Mouse (Mus musculus) kidney, postnatal 4 days (tissue): ENCODE measurements around the gene Tnrc18.
A peak's percentile ranks its signal among the peaks of the same experiment; 100 is the strongest.

Experiments used
- DNase-seq, 2 experiments: peaks; one replicate each; pipeline ENCODE4 v3.0.0; 2021; ENCODE audit warnings: mixed read lengths in 2 of 2

Tnrc18 gene

DNA sequence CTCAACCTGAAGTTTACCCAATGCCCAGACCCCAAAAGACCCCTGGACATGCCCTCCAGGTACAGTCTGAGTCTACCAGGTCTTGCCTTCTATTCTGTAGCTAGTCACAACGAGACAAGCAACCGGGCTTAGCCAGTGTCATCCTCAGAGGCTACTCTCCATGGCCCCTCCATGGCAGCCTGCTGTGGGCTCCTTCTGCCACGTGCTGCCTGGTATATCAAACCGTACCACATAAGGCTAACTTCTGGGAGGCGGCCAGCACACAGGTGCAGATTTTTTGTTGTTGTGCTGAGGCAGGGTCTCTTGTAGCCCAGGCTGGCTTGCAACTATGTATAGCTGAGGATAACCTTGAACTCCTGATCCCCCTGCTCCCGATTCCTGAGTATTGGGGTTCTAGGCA, 101.4 kb downstream of the Tnrc18 start:
- no peak for DNase-seq

- no peak for DNase-seq
These were observed 102.4 kb downstream of the Tnrc18 start for GRCm38 (mm10) chr5:142715059-142715458.

GRCm38 (mm10) chr5:142713966-142714365, 103.5 kb downstream of the Tnrc18 start:
- DNase-seq = no peak

- DNase-seq = no peak
These were observed 105.1 kb downstream of the Tnrc18 start for GRCm38 (mm10) chr5:142712373-142712772.

DNA sequence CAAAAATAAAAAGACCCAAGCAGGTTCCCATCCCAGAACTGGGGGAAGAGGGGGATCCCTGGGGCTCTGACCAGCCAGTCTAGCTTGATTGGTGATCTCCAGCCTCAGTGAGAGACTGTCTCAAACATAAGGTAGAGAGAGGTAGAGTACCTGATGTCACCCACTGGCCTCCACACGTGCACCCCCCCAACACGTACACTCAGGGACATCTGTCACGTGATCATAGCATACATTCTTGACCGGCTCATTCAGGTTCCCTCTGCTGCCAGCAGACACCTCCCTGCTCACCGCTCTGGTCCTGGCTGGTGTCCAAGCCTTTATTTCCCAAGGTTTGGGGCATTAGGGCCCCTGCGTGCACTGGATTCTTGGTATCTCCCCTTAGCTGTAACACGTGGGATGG, 108.0 kb downstream of the Tnrc18 start:
- DNase-seq = no peak

GRCm38 (mm10) chr5:142707709-142708108, 109.8 kb downstream of the Tnrc18 start:
- DNase-seq = no peak

DNA sequence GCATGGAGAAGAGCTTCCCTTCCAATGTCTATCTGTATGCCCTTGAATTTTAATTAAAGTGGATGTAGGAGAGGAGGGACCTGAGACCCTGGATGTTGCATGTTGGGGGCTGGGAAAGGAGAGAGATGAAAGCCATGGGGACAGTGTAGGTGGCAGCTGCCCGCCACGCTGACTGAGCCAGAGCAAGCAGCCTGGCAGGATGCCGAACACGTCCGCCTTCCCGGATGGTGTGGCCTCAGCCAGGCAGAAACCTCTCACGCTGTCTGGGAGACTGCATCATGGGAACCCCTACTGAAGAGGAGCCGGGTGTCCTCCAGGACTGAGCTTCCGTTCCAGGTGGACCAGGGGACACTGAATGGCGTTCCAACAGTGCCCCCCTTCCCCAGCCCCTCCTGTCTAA, 113.9 kb downstream of the Tnrc18 start:
- peak in 1 of 2 experiments; percentile 42 for DNase-seq

GRCm38 (mm10) chr5:142702511-142703138, 114.8 kb downstream of the Tnrc18 start:
- DNase-seq = peak in 1 of 2 experiments; percentile 35

GRCm38 (mm10) chr5:142701651-142702510, 115.6 kb downstream of the Tnrc18 start:
- DNase-seq = peak; percentile 82 to 84

GRCm38 (mm10) chr5:142700842-142701589, 116.4 kb downstream of the Tnrc18 start:
- DNase-seq = peak; percentile 67 to 74

DNA sequence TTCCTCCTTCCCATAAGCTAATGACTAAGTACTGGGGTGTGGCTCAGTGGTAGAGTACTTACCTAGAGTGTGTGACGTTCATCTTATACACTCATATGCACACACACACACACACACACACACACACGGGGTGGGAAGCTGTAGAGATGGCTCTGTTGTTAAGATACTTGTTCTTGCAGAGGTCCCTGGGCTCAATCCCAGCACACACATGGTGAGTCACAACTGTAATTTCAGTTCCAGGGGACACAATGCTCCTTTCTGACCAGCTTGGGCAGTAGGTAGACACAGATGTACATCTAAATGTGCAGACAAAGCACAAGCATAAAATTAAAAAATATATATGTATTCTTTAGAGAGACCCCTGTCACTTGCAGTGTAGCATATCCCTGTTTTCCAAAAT, 119.7 kb downstream of the Tnrc18 start:
- no peak for DNase-seq

DNA sequence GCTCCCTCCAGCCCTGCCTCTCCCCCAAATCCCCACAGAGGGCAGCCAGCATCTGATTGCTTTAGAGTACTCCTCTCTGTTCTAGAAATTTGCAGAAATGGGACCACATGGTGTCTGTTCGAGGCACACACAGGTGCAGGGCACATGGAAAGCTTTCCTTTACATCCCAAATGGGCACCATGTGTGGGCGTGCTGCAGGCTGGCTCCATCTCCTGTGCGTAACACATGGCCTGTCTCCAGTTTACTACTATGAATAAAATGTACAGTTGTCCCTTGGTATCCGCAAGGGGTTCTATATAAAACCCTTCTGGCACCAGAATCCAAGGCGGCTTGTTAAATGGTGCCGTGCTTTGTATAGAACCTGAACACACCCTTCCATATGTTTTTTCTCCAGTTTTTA, 120.6 kb downstream of the Tnrc18 start:
- DNase-seq = no peak

DNA sequence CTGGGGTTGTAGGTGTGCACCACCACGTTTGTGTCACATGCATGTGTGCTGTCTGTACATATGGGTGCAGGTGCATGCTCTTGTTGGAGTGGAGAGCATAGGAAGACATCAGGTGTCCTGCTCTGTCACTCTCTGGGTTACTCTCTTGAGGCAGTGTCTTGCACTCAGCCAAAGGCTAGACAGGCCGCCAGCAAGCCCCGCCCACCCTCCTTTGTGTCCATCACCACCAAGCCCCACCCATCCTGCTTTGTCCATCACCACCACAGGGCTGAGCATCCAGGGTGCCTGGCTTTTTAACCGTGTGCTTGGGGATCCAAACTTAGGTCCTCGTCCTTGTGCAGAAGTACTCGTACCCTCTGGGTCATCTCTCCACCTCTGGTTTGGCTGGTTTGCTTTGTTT, 121.2 kb downstream of the Tnrc18 start:
- no peak for DNase-seq

- DNase-seq = peak; percentile 89 to 90
These were observed 122.7 kb downstream of the Tnrc18 start for GRCm38 (mm10) chr5:142694627-142695340.

GRCm38 (mm10) chr5:142693738-142694430, 123.6 kb downstream of the Tnrc18 start:
- DNase-seq = no peak

GRCm38 (mm10) chr5:142692971-142693737, 124.3 kb downstream of the Tnrc18 start:
- DNase-seq = no peak

GRCm38 (mm10) chr5:142692248-142692647, 125.2 kb downstream of the Tnrc18 start, which contains the start of gene Slc29a4:
Gene Slc29a4, plus strand, starts transcription at chr5:142692512.
- DNase-seq = no peak

GRCm38 (mm10) chr5:142690343-142690742, 127.1 kb downstream of the Tnrc18 start:
- DNase-seq = no peak

DNA sequence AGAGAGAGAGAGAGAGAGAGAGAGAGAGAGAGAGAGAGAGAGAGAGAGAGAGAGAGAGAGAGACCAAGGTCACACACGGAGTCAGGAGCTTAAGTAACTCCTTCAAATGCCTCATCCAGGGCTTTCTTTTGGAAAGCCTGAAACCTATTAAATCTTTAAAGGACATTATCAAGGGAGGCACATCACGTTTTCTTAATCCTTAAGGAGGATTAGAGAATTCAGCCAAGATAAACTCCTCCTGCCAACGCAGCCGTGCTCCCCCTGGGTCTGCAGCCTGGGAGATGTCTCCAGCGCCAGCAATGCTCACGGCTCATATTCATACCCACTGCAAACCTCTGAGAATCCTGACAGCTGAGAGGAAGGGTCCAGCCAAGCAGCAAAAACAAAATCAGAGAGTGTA, 128.6 kb downstream of the Tnrc18 start:
- no peak for DNase-seq

DNA sequence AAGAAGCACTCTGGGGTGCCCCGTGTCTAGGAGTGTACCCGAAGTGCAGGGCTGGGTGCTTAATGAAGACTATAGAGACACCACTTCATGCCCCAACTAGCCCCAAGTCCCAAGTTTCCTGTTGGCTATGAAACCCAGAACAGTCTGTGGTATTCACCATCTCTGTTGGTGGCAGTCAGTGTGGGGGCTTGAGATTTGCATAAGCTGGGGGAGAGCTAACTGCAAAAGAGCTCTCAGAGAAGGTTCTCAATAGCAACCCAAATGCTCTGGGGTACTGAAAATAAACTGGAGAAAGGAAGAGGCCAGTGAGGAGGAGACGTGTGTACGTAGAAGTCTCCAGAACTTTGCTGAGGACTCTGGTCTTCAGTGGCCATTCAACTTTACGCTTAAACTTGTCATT, 134.9 kb downstream of the Tnrc18 start:
- no peak for DNase-seq

DNA sequence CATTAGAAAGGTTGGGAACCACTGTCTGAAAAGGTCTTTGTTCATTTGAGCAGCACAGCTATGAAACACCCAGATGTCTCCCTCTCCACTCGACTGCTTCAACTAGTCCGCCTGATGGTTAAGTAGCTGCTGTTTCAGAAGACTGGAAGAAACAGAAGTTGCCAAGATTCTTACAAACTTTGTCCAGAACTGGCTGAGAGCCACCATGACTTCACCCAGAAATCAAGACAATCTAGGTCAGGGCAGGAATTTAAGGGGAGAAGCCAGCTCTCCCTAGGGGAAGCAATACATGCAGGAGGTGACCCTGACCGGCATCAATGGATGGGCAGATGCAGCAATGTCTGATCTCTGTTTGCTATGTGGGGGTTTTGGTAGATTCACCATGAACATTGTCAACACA, 135.6 kb downstream of the Tnrc18 start:
- no peak for DNase-seq
